ENCODE assay signal across 13 mouse cellular contexts in genomic region chr13:84060453-84060834, GRCm38 (mm10).
DNase-seq lines count a peak whose midpoint lies in the region; ATAC-seq and TF ChIP-seq lines count a peak whose summit lies in the region.
"Had no signal": no experiment of that assay in that cellular context is flagged by ENCODE, and none has a peak within 500 bp of the region (broad histone marks: within the 10 kb centered on the region; RNA-seq: fewer than 3 reads in every experiment).

No protein-coding gene starts in this region.

- H3K36me3 ChIP-seq in kidney, embryonic 15.5 days = no peaks in the 10 kb centered on the region
- no peaks in the 10 kb centered on the region for H3K36me3 ChIP-seq in forebrain, embryonic 15.5 days
- H3K36me3 ChIP-seq in hindbrain, postnatal 0 days (ENCODE audit: insufficient read depth, low read length) = no peaks in the 10 kb centered on the region
- H3K36me3 ChIP-seq in neural tube, embryonic 13.5 days = no peaks in the 10 kb centered on the region
- H3K36me3 ChIP-seq in liver, embryonic 11.5 days (ENCODE audit: control insufficient read depth, insufficient read depth, low read length) = no peaks in the 10 kb centered on the region
- H3K36me3 ChIP-seq: heart, embryonic 15.5 days; intestine, embryonic 15.5 days; limb, embryonic 12.5 days had no signal

- no peak for ATAC-seq in kidney, embryonic 15.5 days (replicated peaks; ENCODE audit: low FRiP score)
- ATAC-seq in forebrain, embryonic 15.5 days (replicated peaks) = no peak
- ATAC-seq in hindbrain, postnatal 0 days = no peak
- ATAC-seq in neural tube, embryonic 13.5 days (ENCODE audit: low read depth) = no peak
- no peak for ATAC-seq in liver, embryonic 11.5 days (replicated peaks; ENCODE audit: low FRiP score)
- ATAC-seq: intestine, embryonic 15.5 days had no signal

- no peaks in the 10 kb centered on the region for H3K9me3 ChIP-seq in kidney, embryonic 15.5 days (replicated peaks)
- H3K9me3 ChIP-seq in forebrain, embryonic 15.5 days = no peaks in the 10 kb centered on the region
- H3K9me3 ChIP-seq in hindbrain, postnatal 0 days (ENCODE audit: low read length) = no peaks in the 10 kb centered on the region
- H3K9me3 ChIP-seq in neural tube, embryonic 13.5 days = no peaks in the 10 kb centered on the region
- no peaks in the 10 kb centered on the region for H3K9me3 ChIP-seq in liver, embryonic 11.5 days (ENCODE audit: control insufficient read depth, low read length)
- H3K9me3 ChIP-seq: heart, embryonic 15.5 days; intestine, embryonic 15.5 days; limb, embryonic 12.5 days had no signal

- H3K27ac ChIP-seq in kidney, embryonic 15.5 days = peak overlapping the region; percentile 57; the same call in 1 of the 2 replicates
- H3K27ac ChIP-seq in forebrain, embryonic 15.5 days (replicated peaks) = peak overlapping the region; percentile 99
- H3K27ac ChIP-seq in hindbrain, postnatal 0 days = peak overlapping the region; percentile 91
- H3K27ac ChIP-seq in neural tube, embryonic 13.5 days (replicated peaks) = peak overlapping the region; percentile 99
- H3K27ac ChIP-seq in liver, embryonic 11.5 days (ENCODE audit: low read depth, low read length) = no peak overlapping the region
- H3K27ac ChIP-seq: heart, embryonic 15.5 days; intestine, embryonic 15.5 days; kidney, postnatal 0 days; limb, embryonic 12.5 days had no signal

- H3K4me2 ChIP-seq in kidney, embryonic 15.5 days = no peak overlapping the region
- peak overlapping the region; percentile 61 for H3K4me2 ChIP-seq in forebrain, embryonic 15.5 days (replicated peaks)
- H3K4me2 ChIP-seq in hindbrain, postnatal 0 days (ENCODE audit: low read depth, low read length) = peak overlapping the region; percentile 59
- H3K4me2 ChIP-seq in neural tube, embryonic 13.5 days = peak overlapping the region; percentile 69
- H3K4me2 ChIP-seq in liver, embryonic 11.5 days = no peak overlapping the region
- H3K4me2 ChIP-seq: heart, embryonic 15.5 days; intestine, embryonic 15.5 days; limb, embryonic 12.5 days had no signal

- no peak overlapping the region for H3K9ac ChIP-seq in kidney, embryonic 15.5 days
- peak overlapping the region; percentile 53 for H3K9ac ChIP-seq in forebrain, embryonic 15.5 days (replicated peaks)
- H3K9ac ChIP-seq in hindbrain, postnatal 0 days (replicated peaks; ENCODE audit: low read length) = peak overlapping the region; percentile 61; the same call in 1 of the 2 replicates
- H3K9ac ChIP-seq in neural tube, embryonic 13.5 days = peak overlapping the region; percentile 68
- no peak overlapping the region for H3K9ac ChIP-seq in liver, embryonic 11.5 days (ENCODE audit: low read depth, low read length)
- H3K9ac ChIP-seq: heart, embryonic 15.5 days; intestine, embryonic 15.5 days; limb, embryonic 12.5 days had no signal

- H3K27me3 ChIP-seq in kidney, embryonic 15.5 days = no peaks in the 10 kb centered on the region
- H3K27me3 ChIP-seq in forebrain, embryonic 15.5 days = no peaks in the 10 kb centered on the region
- H3K27me3 ChIP-seq in hindbrain, postnatal 0 days (ENCODE audit: insufficient read depth, low read length) = no peaks in the 10 kb centered on the region
- no peaks in the 10 kb centered on the region for H3K27me3 ChIP-seq in neural tube, embryonic 13.5 days
- peaks cover 8% of the 10 kb centered on the region; the same call in 1 of the 2 replicates for H3K27me3 ChIP-seq in liver, embryonic 11.5 days (replicated peaks; ENCODE audit: control insufficient read depth, insufficient read depth, low read length)
- H3K27me3 ChIP-seq: heart, embryonic 15.5 days; intestine, embryonic 15.5 days; limb, embryonic 12.5 days had no signal

- 84% methylated on average over 3 of the region's 3 CpGs for WGBS in kidney, embryonic 15.5 days
- WGBS in forebrain, embryonic 15.5 days = 18% methylated on average over 3 of the region's 3 CpGs
- 22% methylated on average over 3 of the region's 3 CpGs for WGBS in hindbrain, postnatal 0 days
- WGBS in neural tube, embryonic 13.5 days = 33% methylated on average over 3 of the region's 3 CpGs
- WGBS in liver, embryonic 11.5 days = 67% methylated on average over 3 of the region's 3 CpGs

- no peak for DNase-seq in kidney, postnatal 25 days
- DNase-seq in hindbrain, postnatal 0 days (ENCODE audit: low spot score) = peak; percentile 24
- DNase-seq in liver, embryonic 11.5 days (ENCODE audit: low spot score) = no peak
- no peak for DNase-seq in adrenal gland, postnatal 14 days
- DNase-seq in frontal cortex, postnatal 14 days (ENCODE audit: low spot score in 2 of 2) = no peak
- DNase-seq: adrenal gland, adult 2 months had no signal

- peaks cover 17% of the 10 kb centered on the region for H3K4me1 ChIP-seq in kidney, embryonic 15.5 days
- peaks cover 57% of the 10 kb centered on the region for H3K4me1 ChIP-seq in forebrain, embryonic 15.5 days
- peaks cover 26% of the 10 kb centered on the region; the same call in 1 of the 2 replicates for H3K4me1 ChIP-seq in hindbrain, postnatal 0 days (ENCODE audit: insufficient read depth, low read length)
- H3K4me1 ChIP-seq in neural tube, embryonic 13.5 days (replicated peaks) = peaks cover 52% of the 10 kb centered on the region
- H3K4me1 ChIP-seq in liver, embryonic 11.5 days (replicated peaks; ENCODE audit: control insufficient read depth, insufficient read depth, low read length) = no peaks in the 10 kb centered on the region
- H3K4me1 ChIP-seq: heart, embryonic 15.5 days; intestine, embryonic 15.5 days had no signal

- TF ChIP-seq CTCF in hindbrain, postnatal 0 days (IDR thresholded peaks at IDR 0.05; ENCODE audit: low read depth) = no peak

- no peak overlapping the region for H3K4me3 ChIP-seq in kidney, embryonic 15.5 days (replicated peaks)
- peak overlapping the region; percentile 27 for H3K4me3 ChIP-seq in forebrain, embryonic 15.5 days
- H3K4me3 ChIP-seq in hindbrain, postnatal 0 days (ENCODE audit: low read length) = no peak overlapping the region
- H3K4me3 ChIP-seq in neural tube, embryonic 13.5 days = peak overlapping the region; percentile 29
- H3K4me3 ChIP-seq in liver, embryonic 11.5 days (ENCODE audit: low read depth, low read length) = no peak overlapping the region
- H3K4me3 ChIP-seq: heart, embryonic 15.5 days; intestine, embryonic 15.5 days; limb, embryonic 12.5 days had no signal

Comparison
In these comparisons a context has a peak if more than half of its experiments do, and no peak if none do; other contexts are left out.
1. H3K4me2 ChIP-seq: peak in forebrain, embryonic 15.5 days (single experiment), hindbrain, postnatal 0 days (single experiment) and neural tube, embryonic 13.5 days (single experiment); none in kidney, embryonic 15.5 days (single experiment) and liver, embryonic 11.5 days (single experiment).
2. H3K4me3 ChIP-seq: peak in forebrain, embryonic 15.5 days (single experiment) and neural tube, embryonic 13.5 days (single experiment); none in kidney, embryonic 15.5 days (single experiment), hindbrain, postnatal 0 days (single experiment) and liver, embryonic 11.5 days (single experiment).
3. H3K9ac ChIP-seq: peak in forebrain, embryonic 15.5 days (single experiment), hindbrain, postnatal 0 days (single experiment) and neural tube, embryonic 13.5 days (single experiment); none in kidney, embryonic 15.5 days (single experiment) and liver, embryonic 11.5 days (single experiment).